Mouse (Mus musculus) neural tube, embryonic 13.5 days (tissue): ENCODE measurements at regions not wholly inside any gene's neighbourhood (a gene's known extent, or its start where the extent isn't known, plus 50 kb on each side); places are given as distances from the start of the nearest gene placed in this dataset.

Source experiments
- ATAC-seq: fragments of 200-750 bp; cut with Nextera tagmentation; 2 replicates; pipeline ENCODE4 v1.8.0; 2017; ENCODE audit warnings: low read depth, mild to moderate bottlenecking, moderate TSS enrichment, moderate library complexity
- H3K27ac ChIP-seq: fragments of 300-500 bp; sonication (generic); replicated peaks from 2 replicates; pipeline ENCODE4 v1.5.1; 2015; ENCODE audit warnings: moderate library complexity, mild to moderate bottlenecking, inconsistent platforms
- H3K27me3 ChIP-seq: fragments of 300-500 bp; sonication (generic); 2 replicates; pipeline ENCODE4 v1.6.1; 2015; ENCODE audit warnings: mild to moderate bottlenecking, inconsistent platforms
- H3K36me3 ChIP-seq: fragments of 300-500 bp; sonication (generic); 2 replicates; pipeline ENCODE4 v1.6.1; 2015; ENCODE audit warnings: mild to moderate bottlenecking, inconsistent platforms
- H3K4me1 ChIP-seq: fragments of 300-500 bp; sonication (generic); replicated peaks from 2 replicates; pipeline ENCODE4 v1.6.1; 2015; ENCODE audit warnings: inconsistent platforms
- H3K4me2 ChIP-seq: fragments of 300-500 bp; sonication (generic); 2 replicates; pipeline ENCODE4 v1.6.1; 2015; ENCODE audit warnings: inconsistent platforms, mild to moderate bottlenecking, moderate library complexity
- H3K4me3 ChIP-seq: fragments of 300-500 bp; sonication (generic); 2 replicates; pipeline ENCODE4 v1.5.1; 2015; ENCODE audit warnings: mild to moderate bottlenecking, inconsistent platforms
- H3K9ac ChIP-seq: fragments of 300-500 bp; sonication (generic); 2 replicates; pipeline ENCODE4 v1.6.1; 2015; ENCODE audit warnings: moderate library complexity, mild to moderate bottlenecking, inconsistent platforms
- H3K9me3 ChIP-seq: fragments of 300-500 bp; sonication (generic); 2 replicates; pipeline ENCODE4 v1.6.1; 2016; ENCODE audit warnings: inconsistent platforms
- WGBS: fragments of 180-500 bp; shearing (Covaris S2); methylation state at CpG from one replicate; pipeline ENCODE4 v1.1.7; 2015; 5-methylcytosine and 5-hydroxymethylcytosine counted together

- ATAC-seq: peak; percentile 50; the same call in 1 of the 2 replicates
- Histone ChIP-seq H3K4me3 (no peak overlapping the region), H3K9ac (no peak overlapping the region), H3K36me3 (no peaks in the 10 kb centered on the region), H3K27me3 (no peaks in the 10 kb centered on the region), H3K4me1 (peaks cover 18% of the 10 kb centered on the region), H3K27ac (0 out of 2 replicates have a peak overlapping the region, but pooled peaks have one; percentile 35), H3K9me3 (0 out of 2 replicates have a peak, but pooled peaks cover 3% of the 10 kb centered on the region), H3K4me2 (no peak overlapping the region)
- 17% methylated on average over 2 of the region's 2 CpGs for WGBS
Observed at GRCm38 (mm10) chr1:121085101-121085727, 247.2 kb downstream of the Insig2 start.

GRCm38 (mm10) chr1:121087124-121087887, 245.1 kb downstream of the Insig2 start:
- H3K9ac ChIP-seq: no peak overlapping the region
- no peak overlapping the region for H3K4me2 ChIP-seq
- H3K9me3 ChIP-seq: 0 out of 2 replicates have a peak, but pooled peaks cover 3% of the 10 kb centered on the region
- H3K4me1 ChIP-seq: peaks cover 15% of the 10 kb centered on the region
- WGBS: 14% methylated on average over 7 of the region's 7 CpGs
- H3K27ac ChIP-seq: no peak overlapping the region
- H3K4me3 ChIP-seq: no peak overlapping the region
- H3K27me3 ChIP-seq: no peaks in the 10 kb centered on the region
- H3K36me3 ChIP-seq: no peaks in the 10 kb centered on the region
- peak; percentile 73 for ATAC-seq

GRCm38 (mm10) chr1:121090628-121091027, 241.8 kb downstream of the Insig2 start:
- H3K4me1 ChIP-seq: peaks cover 8% of the 10 kb centered on the region; the same call in 1 of the 2 replicates
- peaks cover 3% of the 10 kb centered on the region; the same call in 1 of the 2 replicates for H3K27me3 ChIP-seq
- 91% methylated on average over 4 of the region's 4 CpGs for WGBS
- H3K36me3 ChIP-seq: no peaks in the 10 kb centered on the region
- H3K9me3 ChIP-seq: 0 out of 2 replicates have a peak, but pooled peaks cover 3% of the 10 kb centered on the region
- ATAC-seq: no peak
- no peak overlapping the region for H3K4me3 ChIP-seq
- no peak overlapping the region for H3K4me2 ChIP-seq
- no peak overlapping the region for H3K9ac ChIP-seq
- H3K27ac ChIP-seq: no peak overlapping the region

- Histone ChIP-seq H3K36me3 (no peaks in the 10 kb centered on the region), H3K27me3 (peaks cover 16% of the 10 kb centered on the region), H3K27ac (no peak overlapping the region), H3K4me1 (peaks cover 17% of the 10 kb centered on the region), H3K9ac (no peak overlapping the region), H3K4me2 (no peak overlapping the region), H3K4me3 (no peak overlapping the region), H3K9me3 (0 out of 2 replicates have a peak, but pooled peaks cover 3% of the 10 kb centered on the region)
- 72% methylated on average over 5 of the region's 5 CpGs for WGBS
- ATAC-seq: no peak
Observed at GRCm38 (mm10) chr1:121092870-121093269, 239.5 kb downstream of the Insig2 start.

- WGBS: 7% methylated on average over 28 of the region's 28 CpGs
Observed at GRCm38 (mm10) chr1:121096551-121097550, 235.5 kb downstream of the Insig2 start.

GRCm38 (mm10) chr1:121111776-121112344, 220.5 kb downstream of the Insig2 start:
- H3K4me2 ChIP-seq: no peak overlapping the region
- no peak for ATAC-seq
- no peaks in the 10 kb centered on the region for H3K27me3 ChIP-seq
- H3K27ac ChIP-seq: 0 out of 2 replicates have a peak overlapping the region, but pooled peaks have one; percentile 6
- no peak overlapping the region for H3K4me3 ChIP-seq
- no peaks in the 10 kb centered on the region for H3K9me3 ChIP-seq
- H3K9ac ChIP-seq: no peak overlapping the region
- peaks cover 10% of the 10 kb centered on the region for H3K4me1 ChIP-seq
- H3K36me3 ChIP-seq: no peaks in the 10 kb centered on the region
- WGBS: 35% methylated on average over 4 of the region's 4 CpGs

More at GRCm38 (mm10) chr1:121096551-121097550, 235.5 kb downstream of the Insig2 start:
- ATAC-seq: 0 out of 2 replicates have a peak, but pooled peaks have one; percentile 41
- Histone ChIP-seq H3K27me3 (peaks cover 22% of the 10 kb centered on the region), H3K27ac (no peak overlapping the region), H3K4me1 (peaks cover 20% of the 10 kb centered on the region), H3K9ac (no peak overlapping the region), H3K4me3 (peak overlapping the region; percentile 24), H3K9me3 (no peaks in the 10 kb centered on the region), H3K4me2 (peak overlapping the region; percentile 52), H3K36me3 (no peaks in the 10 kb centered on the region)

- peaks cover 10% of the 10 kb centered on the region for H3K4me1 ChIP-seq
- WGBS: 8% methylated on average over 1 of the region's 1 CpGs
- no peaks in the 10 kb centered on the region for H3K9me3 ChIP-seq
- no peak overlapping the region for H3K27ac ChIP-seq
- H3K4me2 ChIP-seq: no peak overlapping the region
- no peak for ATAC-seq
- H3K27me3 ChIP-seq: no peaks in the 10 kb centered on the region
- no peak overlapping the region for H3K9ac ChIP-seq
- H3K36me3 ChIP-seq: no peaks in the 10 kb centered on the region
- H3K4me3 ChIP-seq: no peak overlapping the region
Observed at GRCm38 (mm10) chr1:121112464-121112863, 219.9 kb downstream of the Insig2 start.

GRCm38 (mm10) chr1:121116626-121117025, 215.8 kb downstream of the Insig2 start:
- no peak overlapping the region for H3K4me2 ChIP-seq
- whole genome bisulfite sequencing: 70% methylated on average over 5 of the region's 5 CpGs
- no peaks in the 10 kb centered on the region for H3K9me3 ChIP-seq
- no peak for ATAC-seq
- H3K27ac ChIP-seq: no peak overlapping the region
- no peaks in the 10 kb centered on the region for H3K36me3 ChIP-seq
- H3K4me3 ChIP-seq: no peak overlapping the region
- no peak overlapping the region for H3K9ac ChIP-seq
- no peaks in the 10 kb centered on the region for H3K27me3 ChIP-seq
- H3K4me1 ChIP-seq: peaks cover 9% of the 10 kb centered on the region

GRCm38 (mm10) chr1:121123436-121123835, 209.0 kb downstream of the Insig2 start:
- Histone ChIP-seq H3K4me1 (peaks cover 6% of the 10 kb centered on the region), H3K9me3 (no peaks in the 10 kb centered on the region), H3K4me2 (no peak overlapping the region), H3K27ac (no peak overlapping the region), H3K4me3 (no peak overlapping the region), H3K27me3 (no peaks in the 10 kb centered on the region; the same call in 1 of the 2 replicates), H3K36me3 (no peaks in the 10 kb centered on the region), H3K9ac (no peak overlapping the region)
- no peak for ATAC-seq

- H3K27ac ChIP-seq: no peak overlapping the region
- H3K4me3 ChIP-seq: no peak overlapping the region
- no peaks in the 10 kb centered on the region for H3K4me1 ChIP-seq
- H3K27me3 ChIP-seq: no peaks in the 10 kb centered on the region
- H3K9me3 ChIP-seq: no peaks in the 10 kb centered on the region
- no peak overlapping the region for H3K4me2 ChIP-seq
- no peaks in the 10 kb centered on the region for H3K36me3 ChIP-seq
- 67% methylated on average over 4 of the region's 4 CpGs for WGBS
- H3K9ac ChIP-seq: no peak overlapping the region
- no peak for ATAC-seq
Observed at GRCm38 (mm10) chr1:121136284-121136683, 196.1 kb downstream of the Insig2 start.

GRCm38 (mm10) chr1:121136846-121137245, 195.5 kb downstream of the Insig2 start:
- no peaks in the 10 kb centered on the region for H3K27me3 ChIP-seq
- no peak overlapping the region for H3K9ac ChIP-seq
- H3K27ac ChIP-seq: no peak overlapping the region
- H3K36me3 ChIP-seq: no peaks in the 10 kb centered on the region
- H3K4me2 ChIP-seq: no peak overlapping the region
- WGBS: 92% methylated on average over 4 of the region's 4 CpGs
- no peaks in the 10 kb centered on the region for H3K4me1 ChIP-seq
- H3K4me3 ChIP-seq: no peak overlapping the region
- no peak for ATAC-seq
- no peaks in the 10 kb centered on the region for H3K9me3 ChIP-seq
